Mouse (Mus musculus): ENCODE results near the gene Fbxl3.

DNA sequence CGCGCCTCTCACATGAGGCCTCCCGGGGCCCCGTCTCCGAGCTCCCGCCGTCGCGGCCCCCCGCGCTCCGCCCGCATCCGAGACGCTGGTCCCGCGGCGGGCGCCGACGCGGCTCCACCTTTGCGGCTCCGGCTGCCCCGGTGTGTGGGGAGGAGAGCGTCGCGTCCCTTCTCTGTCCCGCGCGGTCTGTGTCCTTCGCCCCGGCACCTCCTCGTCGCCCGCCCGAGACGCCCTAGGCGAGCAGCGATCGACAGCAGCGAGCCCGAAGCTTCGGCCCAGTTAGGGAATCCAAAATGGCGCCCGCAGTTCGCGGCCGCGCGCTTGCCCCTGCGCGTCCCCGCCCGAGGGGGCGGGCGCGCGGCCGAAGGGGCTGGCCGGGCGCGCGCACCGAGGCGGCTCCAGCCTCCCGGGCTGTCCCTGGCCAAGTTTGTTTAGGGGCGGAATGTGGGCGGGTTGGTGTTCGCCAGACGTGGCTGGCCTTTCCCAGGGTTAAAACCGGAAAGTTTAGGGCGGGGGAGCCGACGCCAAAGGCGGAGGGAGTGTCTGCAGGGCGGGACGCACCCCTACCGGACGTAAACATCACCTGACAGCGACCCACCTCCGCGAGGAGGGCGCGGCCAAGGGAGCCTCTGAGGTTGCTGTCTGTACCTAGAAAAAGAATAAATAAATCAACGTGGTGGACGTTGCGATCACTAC lies at the start of gene Fbxl3:
- TF ChIP-seq POLR2A (IDR thresholded peaks at IDR 0.05; ENCODE audit: control insufficient read depth in 1 of 2, insufficient read depth in 1 of 2, low read depth in 1 of 2, low read length in 2 of 2, poor library complexity in 1 of 2): peak; percentile 44 to 48; a peak in 1 of 4 replicates
- no peak; a peak in 1 of 4 replicates for TF ChIP-seq EP300 (IDR thresholded peaks at IDR 0.05; ENCODE audit: low read depth in 1 of 2, low read length in 2 of 2)
- no peak for TF ChIP-seq CTCF (IDR thresholded peaks at IDR 0.05 in 2 of 3, conservative IDR thresholded peaks at IDR 0.05 in 1 of 3; ENCODE audit: control insufficient read depth in 1 of 3, insufficient read depth in 1 of 3, low read depth in 2 of 3, low read length in 3 of 3, poor library complexity in 1 of 3, severe bottlenecking in 1 of 3)
- peak; percentile 4; the same call in 1 of the 2 replicates for TF ChIP-seq TCF12 (IDR thresholded peaks at IDR 0.05; ENCODE audit: low read depth, low read length)
- TF ChIP-seq ZMIZ1 (IDR thresholded peaks at IDR 0.05; ENCODE audit: low read depth, low read length): 0 out of 2 replicates have a peak, but pooled peaks have one; percentile 9
- TF ChIP-seq BHLHE40 (IDR thresholded peaks at IDR 0.05; ENCODE audit: borderline replicate concordance, low read depth, low read length): no peak
- peak; percentile 84 for TF ChIP-seq USF1 (IDR thresholded peaks at IDR 0.05; ENCODE audit: low read depth, low read length)
